Mouse (Mus musculus): Measurements from ENCODE around the gene Rundc3a.

GRCm38 (mm10) chr11:102396671-102397141 is 3.5 kb downstream of the Rundc3a start:
- TF ChIP-seq POLR2A (IDR thresholded peaks at IDR 0.05; ENCODE audit: borderline replicate concordance, low read depth, low read length) (no peak), CTCF (IDR thresholded peaks at IDR 0.05; ENCODE audit: low read depth, low read length) (no peak)

Data from bone marrow macrophage, adult 2 months (primary cell).